Comparison of ENCODE assay signal across 10 mouse cellular contexts in genomic region chr4:98722454-98722853, GRCm38 (mm10). TPM values are rescaled to one million over a fixed set of nuclear protein-coding genes. Genes with fewer than 3 reads are reported as not detected.
A peak's percentile ranks its signal among the peaks of the same experiment; 100 is the strongest.
DNase-seq lines count a peak whose midpoint lies in the region; ATAC-seq and TF ChIP-seq lines count a peak whose summit lies in the region.
"Had no signal": no experiment of that assay in that cellular context is flagged by ENCODE, and none has a peak within 500 bp of the region (broad histone marks: within the 10 kb centered on the region; RNA-seq: fewer than 3 reads in every experiment).

No protein-coding gene starts in this region.

- DNase-seq in 416B (ENCODE audit: low read depth) (peak; percentile 63), NIH3T3 (ENCODE audit: low read depth) (peak; percentile 65)
- DNase-seq in cerebellum, adult 9-10 months, result peak; percentile 77
- peak; percentile 14 to 30 for DNase-seq in frontal cortex, postnatal 10 days (ENCODE audit: low spot score in 2 of 2)
- DNase-seq in kidney, postnatal 10 days, result peak; percentile 78
- DNase-seq in liver, postnatal 0 days, result peak; percentile 76
- peak; percentile 89 for DNase-seq in retina, embryonic 14.5 days (ENCODE audit: low spot score)
- peak; percentile 64 to 67 for DNase-seq in thymus, postnatal 36 days

- H3K27ac ChIP-seq in liver, postnatal 0 days (ENCODE audit: low read depth), result no peak overlapping the region

- H3K4me1 ChIP-seq in liver, postnatal 0 days (ENCODE audit: insufficient read depth), result peaks cover 4% of the 10 kb centered on the region

- no peak for TF ChIP-seq EP300 in liver, postnatal 0 days (IDR thresholded peaks at IDR 0.05; ENCODE audit: low read depth)

- H3K36me3 ChIP-seq in liver, postnatal 0 days (replicated peaks; ENCODE audit: insufficient read depth, low read length), result no peaks in the 10 kb centered on the region

- H3K4me2 ChIP-seq in liver, postnatal 0 days (ENCODE audit: low read depth, low read length), result no peak overlapping the region

- H3K27me3 ChIP-seq in liver, postnatal 0 days (ENCODE audit: insufficient read depth, low read length), result peaks cover 11% of the 10 kb centered on the region

- no peak overlapping the region for H3K4me3 ChIP-seq in liver, postnatal 0 days (ENCODE audit: low read depth, low read length)
- H3K4me3 ChIP-seq: erythroblast, embryonic 14.5 days had no signal

- H3K9ac ChIP-seq in liver, postnatal 0 days (replicated peaks), result no peak overlapping the region

- ATAC-seq in liver, postnatal 0 days, result no peak

- H3K9me3 ChIP-seq in liver, postnatal 0 days (ENCODE audit: low read length), result no peaks in the 10 kb centered on the region

- 17% methylated on average over 8 of the region's 8 CpGs for WGBS in liver, postnatal 0 days (ENCODE audit: insufficient replicate concordance)

- TF ChIP-seq CTCF in liver, postnatal 0 days (IDR thresholded peaks at IDR 0.05; ENCODE audit: low read depth), result peak; percentile 83

RNA-seq across cellular contexts. Expression of gene L1td1, which starts 4.1 kb away (rescaled TPM):
- polyA plus RNA-seq in liver, postnatal 0 days (2015; fragmentation: Nextera tagmentation; extraction: Ambion mirVana), result not detected in 2 replicates
- polyA plus RNA-seq: erythroblast, embryonic 14.5 days; neural tube, embryonic 14.5 days had no signal

Comparison
In these comparisons a context has a peak if more than half of its experiments do, and no peak if none do; other contexts are left out.
1. DNase-seq: peak in every context shown above with its lines; median percentile 89 in retina, embryonic 14.5 days; 78 in kidney, postnatal 10 days; 77 in cerebellum, adult 9-10 months; 76 in liver, postnatal 0 days; 66 in thymus, postnatal 36 days; 65 in NIH3T3; 63 in 416B; 22 in frontal cortex, postnatal 10 days.